Mouse (Mus musculus): ENCODE measurements around the gene Ccdc170. TPM values are rescaled to one million over a fixed set of nuclear protein-coding genes. Genes with fewer than 3 reads are reported as not detected.
"Not testable (repeated sequence)": the region's sequence is repeated elsewhere in the genome, so short reads cannot be mapped to it uniquely, and the experiment has no call there.

The Ccdc170 gene
- total RNA-seq (2021) = under 1 TPM; 0.25 to 0.46 TPM

GRCm38 (mm10) chr10:4482355-4482754 is at the start of gene Ccdc170:
Gene Ccdc170 (plus strand): TSS chr10:4482502.
- no peak for DNase-seq (ENCODE audit: low spot score in 2 of 2)
- intact Hi-C loops (cut with DNase I) = no loop called here

GRCm38 (mm10) chr10:4432996-4433755 is 49.1 kb upstream of the Ccdc170 start:
- intact Hi-C loops (cut with DNase I) = loop anchor here (1.0 kb wide), 1 partner anchor 46 kb away; no protein-coding TSS in a partner anchor
- DNase-seq (ENCODE audit: low spot score in 2 of 2) = no peak

GRCm38 (mm10) chr10:4433871-4434270 is 48.4 kb upstream of the Ccdc170 start:
- intact Hi-C loops (cut with DNase I); DNase-seq (ENCODE audit: low spot score in 2 of 2): not testable (repeated sequence)

- DNase-seq (ENCODE audit: low spot score in 2 of 2) = no peak
- intact Hi-C loops (cut with DNase I) = no loop called here
Measured at GRCm38 (mm10) chr10:4435416-4435815, 46.9 kb upstream of the Ccdc170 start.

GRCm38 (mm10) chr10:4456409-4456808 is 25.9 kb upstream of the Ccdc170 start:
- intact Hi-C loops (cut with DNase I) = no loop called here
- DNase-seq (ENCODE audit: low spot score in 2 of 2) = no peak

GRCm38 (mm10) chr10:4460201-4460600 is 22.1 kb upstream of the Ccdc170 start:
- intact Hi-C loops (cut with DNase I) = no loop called here
- DNase-seq (ENCODE audit: low spot score in 2 of 2) = no peak

GRCm38 (mm10) chr10:4465799-4466198 is 16.5 kb upstream of the Ccdc170 start:
- intact Hi-C loops (cut with DNase I) = no loop called here
- DNase-seq (ENCODE audit: low spot score in 2 of 2) = no peak

- intact Hi-C loops (cut with DNase I) = no loop called here
- DNase-seq (ENCODE audit: low spot score in 2 of 2) = no peak
Measured at GRCm38 (mm10) chr10:4469406-4469805, 12.9 kb upstream of the Ccdc170 start.

GRCm38 (mm10) chr10:4473591-4473993 is 8.7 kb upstream of the Ccdc170 start:
- no peak for DNase-seq (ENCODE audit: low spot score in 2 of 2)
- intact Hi-C loops (cut with DNase I) = no loop called here

GRCm38 (mm10) chr10:4475431-4475830 is 6.9 kb upstream of the Ccdc170 start:
- DNase-seq (ENCODE audit: low spot score in 2 of 2) = no peak
- intact Hi-C loops (cut with DNase I) = no loop called here

- intact Hi-C loops (cut with DNase I) = no loop called here
Measured at GRCm38 (mm10) chr10:4476604-4477003, 5.7 kb upstream of the Ccdc170 start.

GRCm38 (mm10) chr10:4480929-4481328 is 1.4 kb upstream of the Ccdc170 start:
- DNase-seq (ENCODE audit: low spot score in 2 of 2) = no peak
- intact Hi-C loops (cut with DNase I) = no loop called here

More at GRCm38 (mm10) chr10:4476604-4477003, 5.7 kb upstream of the Ccdc170 start:
- DNase-seq (ENCODE audit: low spot score in 2 of 2) = no peak

- intact Hi-C loops (cut with DNase I) = no loop called here
- DNase-seq (ENCODE audit: low spot score in 2 of 2) = no peak
Measured at GRCm38 (mm10) chr10:4481695-4482094, 607 bp upstream of the Ccdc170 start.

GRCm38 (mm10) chr10:4483848-4484247 is 1.5 kb downstream of the Ccdc170 start:
- DNase-seq (ENCODE audit: low spot score in 2 of 2) = no peak
- intact Hi-C loops (cut with DNase I) = no loop called here

- intact Hi-C loops (cut with DNase I) = no loop called here
- DNase-seq (ENCODE audit: low spot score in 2 of 2) = no peak
Measured at GRCm38 (mm10) chr10:4484986-4485385, 2.7 kb downstream of the Ccdc170 start.

GRCm38 (mm10) chr10:4489865-4490264 is 7.6 kb downstream of the Ccdc170 start:
- intact Hi-C loops (cut with DNase I) = no loop called here
- DNase-seq (ENCODE audit: low spot score in 2 of 2) = no peak

GRCm38 (mm10) chr10:4491281-4491680 is 9.0 kb downstream of the Ccdc170 start:
- intact Hi-C loops (cut with DNase I) = no loop called here

GRCm38 (mm10) chr10:4492045-4492444 is 9.7 kb downstream of the Ccdc170 start:
- no peak for DNase-seq (ENCODE audit: low spot score in 2 of 2)
- intact Hi-C loops (cut with DNase I) = no loop called here

More at GRCm38 (mm10) chr10:4491281-4491680, 9.0 kb downstream of the Ccdc170 start:
- no peak for DNase-seq (ENCODE audit: low spot score in 2 of 2)

GRCm38 (mm10) chr10:4492909-4493308 is 10.6 kb downstream of the Ccdc170 start:
- DNase-seq (ENCODE audit: low spot score in 2 of 2) = no peak
- intact Hi-C loops (cut with DNase I) = no loop called here

GRCm38 (mm10) chr10:4503251-4503650 is 20.9 kb downstream of the Ccdc170 start:
- intact Hi-C loops (cut with DNase I) = no loop called here
- DNase-seq (ENCODE audit: low spot score in 2 of 2) = no peak

GRCm38 (mm10) chr10:4512725-4513124 is 30.4 kb downstream of the Ccdc170 start:
- no peak for DNase-seq (ENCODE audit: low spot score in 2 of 2)
- intact Hi-C loops (cut with DNase I) = no loop called here

- intact Hi-C loops (cut with DNase I) = no loop called here
- no peak for DNase-seq (ENCODE audit: low spot score in 2 of 2)
Measured at GRCm38 (mm10) chr10:4517614-4518013, 35.3 kb downstream of the Ccdc170 start.
